Mouse (Mus musculus): ENCODE results near the gene Ampd2. TPM values are rescaled to one million over a fixed set of nuclear protein-coding genes. Genes with fewer than 3 reads are reported as not detected.

Gene Ampd2
- polyA plus RNA-seq (2014; fragmentation: Nextera tagmentation; extraction: Ambion mirVana): 45.9 and 53.3 TPM in 2 replicates

GRCm38 (mm10) chr3:108086470-108086979 is at the start of gene Ampd2:
Gene Ampd2, minus strand, starts transcription at chr3:108086651.
- DNase-seq (peak; percentile 69), ATAC-seq (ENCODE audit: low FRiP score, low TSS enrichment) (peak; percentile 7; the same call in 1 of the 2 replicates)
- peaks cover 42% of the 10 kb centered on the region for H3K4me1 ChIP-seq (ENCODE audit: control insufficient read depth, insufficient read depth, low read length)
- no peaks in the 10 kb centered on the region for H3K27me3 ChIP-seq (ENCODE audit: control insufficient read depth, insufficient read depth, low read length)
- peak within 1 kb of the TSS; percentile 70 for H3K9ac ChIP-seq (replicated peaks; ENCODE audit: low read length)
- H3K4me3 ChIP-seq (replicated peaks; ENCODE audit: low read depth, low read length): peak within 1 kb of the TSS; percentile 58
- H3K4me2 ChIP-seq (ENCODE audit: low read length): peak within 1 kb of the TSS; percentile 99
- peak within 1 kb of the TSS; percentile 76 for H3K27ac ChIP-seq (replicated peaks; ENCODE audit: low read depth, low read length)
- under 1% methylated on average over 29 of the region's 29 CpGs for WGBS
- no peaks in the 10 kb centered on the region for H3K9me3 ChIP-seq (ENCODE audit: control insufficient read depth, low read length)
- H3K36me3 ChIP-seq (ENCODE audit: control insufficient read depth, insufficient read depth, low read length): no peaks in the 10 kb centered on the region

- no peak overlapping the region for H3K4me3 ChIP-seq (replicated peaks; ENCODE audit: low read depth, low read length)
- no peaks in the 10 kb centered on the region for H3K36me3 ChIP-seq (ENCODE audit: control insufficient read depth, insufficient read depth, low read length)
- no peak overlapping the region for H3K9ac ChIP-seq (replicated peaks; ENCODE audit: low read length)
- H3K9me3 ChIP-seq (ENCODE audit: control insufficient read depth, low read length): no peaks in the 10 kb centered on the region
- 45% methylated on average over 11 of the region's 11 CpGs for WGBS
- no peak for ATAC-seq (ENCODE audit: low FRiP score, low TSS enrichment)
- DNase-seq: peak; percentile 68
- no peak overlapping the region for H3K4me2 ChIP-seq (ENCODE audit: low read length)
- no peaks in the 10 kb centered on the region for H3K4me1 ChIP-seq (ENCODE audit: control insufficient read depth, insufficient read depth, low read length)
- H3K27me3 ChIP-seq (ENCODE audit: control insufficient read depth, insufficient read depth, low read length): no peaks in the 10 kb centered on the region
- 0 out of 2 replicates have a peak overlapping the region, but pooled peaks have one; percentile 26 for H3K27ac ChIP-seq (replicated peaks; ENCODE audit: low read depth, low read length)
Measured at GRCm38 (mm10) chr3:108134701-108135100, 48.2 kb upstream of the Ampd2 start.

GRCm38 (mm10) chr3:108132484-108132883 is 46.0 kb upstream of the Ampd2 start:
- H3K4me1 ChIP-seq (ENCODE audit: control insufficient read depth, insufficient read depth, low read length): no peaks in the 10 kb centered on the region
- H3K27me3 ChIP-seq (ENCODE audit: control insufficient read depth, insufficient read depth, low read length): no peaks in the 10 kb centered on the region
- ATAC-seq (ENCODE audit: low FRiP score, low TSS enrichment): no peak
- H3K27ac ChIP-seq (replicated peaks; ENCODE audit: low read depth, low read length): no peak overlapping the region
- no peak for DNase-seq
- no peak overlapping the region for H3K4me2 ChIP-seq (ENCODE audit: low read length)
- 85% methylated on average over 1 of the region's 1 CpGs for WGBS
- no peaks in the 10 kb centered on the region for H3K36me3 ChIP-seq (ENCODE audit: control insufficient read depth, insufficient read depth, low read length)
- H3K4me3 ChIP-seq (replicated peaks; ENCODE audit: low read depth, low read length): no peak overlapping the region
- no peaks in the 10 kb centered on the region for H3K9me3 ChIP-seq (ENCODE audit: control insufficient read depth, low read length)
- no peak overlapping the region for H3K9ac ChIP-seq (replicated peaks; ENCODE audit: low read length)

GRCm38 (mm10) chr3:108131821-108132220 is 45.4 kb upstream of the Ampd2 start:
- H3K9ac ChIP-seq (replicated peaks; ENCODE audit: low read length): no peak overlapping the region
- no peak for ATAC-seq (ENCODE audit: low FRiP score, low TSS enrichment)
- no peaks in the 10 kb centered on the region for H3K4me1 ChIP-seq (ENCODE audit: control insufficient read depth, insufficient read depth, low read length)
- no peaks in the 10 kb centered on the region for H3K36me3 ChIP-seq (ENCODE audit: control insufficient read depth, insufficient read depth, low read length)
- DNase-seq: no peak
- no peak overlapping the region for H3K4me3 ChIP-seq (replicated peaks; ENCODE audit: low read depth, low read length)
- WGBS: 94% methylated on average over 1 of the region's 1 CpGs
- H3K27ac ChIP-seq (replicated peaks; ENCODE audit: low read depth, low read length): no peak overlapping the region
- no peak overlapping the region for H3K4me2 ChIP-seq (ENCODE audit: low read length)
- H3K27me3 ChIP-seq (ENCODE audit: control insufficient read depth, insufficient read depth, low read length): no peaks in the 10 kb centered on the region
- no peaks in the 10 kb centered on the region for H3K9me3 ChIP-seq (ENCODE audit: control insufficient read depth, low read length)

- no peaks in the 10 kb centered on the region for H3K4me1 ChIP-seq (ENCODE audit: control insufficient read depth, insufficient read depth, low read length)
- H3K27me3 ChIP-seq (ENCODE audit: control insufficient read depth, insufficient read depth, low read length): no peaks in the 10 kb centered on the region
- no peak overlapping the region for H3K9ac ChIP-seq (replicated peaks; ENCODE audit: low read length)
- H3K4me2 ChIP-seq (ENCODE audit: low read length): no peak overlapping the region
- no peak overlapping the region for H3K4me3 ChIP-seq (replicated peaks; ENCODE audit: low read depth, low read length)
- no peak for ATAC-seq (ENCODE audit: low FRiP score, low TSS enrichment)
- WGBS: 97% methylated on average over 5 of the region's 5 CpGs
- no peaks in the 10 kb centered on the region for H3K9me3 ChIP-seq (ENCODE audit: control insufficient read depth, low read length)
- H3K27ac ChIP-seq (replicated peaks; ENCODE audit: low read depth, low read length): no peak overlapping the region
- no peak for DNase-seq
- H3K36me3 ChIP-seq (ENCODE audit: control insufficient read depth, insufficient read depth, low read length): no peaks in the 10 kb centered on the region
Measured at GRCm38 (mm10) chr3:108131216-108131615, 44.8 kb upstream of the Ampd2 start.

GRCm38 (mm10) chr3:108129804-108130203 is 43.4 kb upstream of the Ampd2 start:
- H3K4me1 ChIP-seq (ENCODE audit: control insufficient read depth, insufficient read depth, low read length): no peaks in the 10 kb centered on the region
- H3K9ac ChIP-seq (replicated peaks; ENCODE audit: low read length): no peak overlapping the region
- no peak for ATAC-seq (ENCODE audit: low FRiP score, low TSS enrichment)
- no peak overlapping the region for H3K27ac ChIP-seq (replicated peaks; ENCODE audit: low read depth, low read length)
- 93% methylated on average over 4 of the region's 4 CpGs for WGBS
- H3K9me3 ChIP-seq (ENCODE audit: control insufficient read depth, low read length): no peaks in the 10 kb centered on the region
- no peaks in the 10 kb centered on the region for H3K27me3 ChIP-seq (ENCODE audit: control insufficient read depth, insufficient read depth, low read length)
- H3K36me3 ChIP-seq (ENCODE audit: control insufficient read depth, insufficient read depth, low read length): no peaks in the 10 kb centered on the region
- no peak overlapping the region for H3K4me3 ChIP-seq (replicated peaks; ENCODE audit: low read depth, low read length)
- H3K4me2 ChIP-seq (ENCODE audit: low read length): no peak overlapping the region
- no peak for DNase-seq

- Histone ChIP-seq H3K4me3 (replicated peaks; ENCODE audit: low read depth, low read length) (no peak overlapping the region), H3K4me2 (ENCODE audit: low read length) (no peak overlapping the region), H3K27ac (replicated peaks; ENCODE audit: low read depth, low read length) (no peak overlapping the region), H3K9me3 (ENCODE audit: control insufficient read depth, low read length) (no peaks in the 10 kb centered on the region), H3K9ac (replicated peaks; ENCODE audit: low read length) (no peak overlapping the region), H3K36me3 (ENCODE audit: control insufficient read depth, insufficient read depth, low read length) (0 out of 2 replicates have a peak, but pooled peaks cover 2% of the 10 kb centered on the region), H3K27me3 (ENCODE audit: control insufficient read depth, insufficient read depth, low read length) (no peaks in the 10 kb centered on the region), H3K4me1 (ENCODE audit: control insufficient read depth, insufficient read depth, low read length) (no peaks in the 10 kb centered on the region)
- ATAC-seq (ENCODE audit: low FRiP score, low TSS enrichment) (no peak), DNase-seq (no peak)
- WGBS: 95% methylated on average over 4 of the region's 4 CpGs
Measured at GRCm38 (mm10) chr3:108129367-108129766, 42.9 kb upstream of the Ampd2 start.

GRCm38 (mm10) chr3:108128520-108128919 is 42.1 kb upstream of the Ampd2 start:
- Histone ChIP-seq H3K27me3 (ENCODE audit: control insufficient read depth, insufficient read depth, low read length) (no peaks in the 10 kb centered on the region), H3K36me3 (ENCODE audit: control insufficient read depth, insufficient read depth, low read length) (peaks cover 3% of the 10 kb centered on the region), H3K9me3 (ENCODE audit: control insufficient read depth, low read length) (no peaks in the 10 kb centered on the region), H3K4me2 (ENCODE audit: low read length) (no peak overlapping the region), H3K4me1 (ENCODE audit: control insufficient read depth, insufficient read depth, low read length) (no peaks in the 10 kb centered on the region), H3K9ac (replicated peaks; ENCODE audit: low read length) (no peak overlapping the region), H3K27ac (replicated peaks; ENCODE audit: low read depth, low read length) (no peak overlapping the region), H3K4me3 (replicated peaks; ENCODE audit: low read depth, low read length) (no peak overlapping the region)
- WGBS: 90% methylated on average over 5 of the region's 5 CpGs
- no peak for ATAC-seq (ENCODE audit: low FRiP score, low TSS enrichment)
- DNase-seq: no peak

GRCm38 (mm10) chr3:108126327-108126726 is 39.9 kb upstream of the Ampd2 start:
- peaks cover 20% of the 10 kb centered on the region for H3K36me3 ChIP-seq (ENCODE audit: control insufficient read depth, insufficient read depth, low read length)
- no peak overlapping the region for H3K9ac ChIP-seq (replicated peaks; ENCODE audit: low read length)
- H3K4me3 ChIP-seq (replicated peaks; ENCODE audit: low read depth, low read length): no peak overlapping the region
- no peak overlapping the region for H3K4me2 ChIP-seq (ENCODE audit: low read length)
- H3K9me3 ChIP-seq (ENCODE audit: control insufficient read depth, low read length): no peaks in the 10 kb centered on the region
- DNase-seq (no peak), ATAC-seq (ENCODE audit: low FRiP score, low TSS enrichment) (no peak)
- no peaks in the 10 kb centered on the region for H3K27me3 ChIP-seq (ENCODE audit: control insufficient read depth, insufficient read depth, low read length)
- no peaks in the 10 kb centered on the region for H3K4me1 ChIP-seq (ENCODE audit: control insufficient read depth, insufficient read depth, low read length)
- 94% methylated on average over 3 of the region's 3 CpGs for WGBS
- H3K27ac ChIP-seq (replicated peaks; ENCODE audit: low read depth, low read length): no peak overlapping the region

All from midbrain, embryonic 14.5 days (tissue).